Mouse (Mus musculus): ENCODE measurements around the gene Amfr. TPM values are rescaled to one million over a fixed set of nuclear protein-coding genes. Genes with fewer than 3 reads are reported as not detected.
"Not testable (repeated sequence)": the region's sequence is repeated elsewhere in the genome, so short reads cannot be mapped to it uniquely, and the experiment has no call there.

The Amfr gene
- 75.4 and 77.5 TPM in 2 replicates for polyA plus RNA-seq (2016; fragmentation: Nextera tagmentation; extraction: Ambion mirVana)

DNA sequence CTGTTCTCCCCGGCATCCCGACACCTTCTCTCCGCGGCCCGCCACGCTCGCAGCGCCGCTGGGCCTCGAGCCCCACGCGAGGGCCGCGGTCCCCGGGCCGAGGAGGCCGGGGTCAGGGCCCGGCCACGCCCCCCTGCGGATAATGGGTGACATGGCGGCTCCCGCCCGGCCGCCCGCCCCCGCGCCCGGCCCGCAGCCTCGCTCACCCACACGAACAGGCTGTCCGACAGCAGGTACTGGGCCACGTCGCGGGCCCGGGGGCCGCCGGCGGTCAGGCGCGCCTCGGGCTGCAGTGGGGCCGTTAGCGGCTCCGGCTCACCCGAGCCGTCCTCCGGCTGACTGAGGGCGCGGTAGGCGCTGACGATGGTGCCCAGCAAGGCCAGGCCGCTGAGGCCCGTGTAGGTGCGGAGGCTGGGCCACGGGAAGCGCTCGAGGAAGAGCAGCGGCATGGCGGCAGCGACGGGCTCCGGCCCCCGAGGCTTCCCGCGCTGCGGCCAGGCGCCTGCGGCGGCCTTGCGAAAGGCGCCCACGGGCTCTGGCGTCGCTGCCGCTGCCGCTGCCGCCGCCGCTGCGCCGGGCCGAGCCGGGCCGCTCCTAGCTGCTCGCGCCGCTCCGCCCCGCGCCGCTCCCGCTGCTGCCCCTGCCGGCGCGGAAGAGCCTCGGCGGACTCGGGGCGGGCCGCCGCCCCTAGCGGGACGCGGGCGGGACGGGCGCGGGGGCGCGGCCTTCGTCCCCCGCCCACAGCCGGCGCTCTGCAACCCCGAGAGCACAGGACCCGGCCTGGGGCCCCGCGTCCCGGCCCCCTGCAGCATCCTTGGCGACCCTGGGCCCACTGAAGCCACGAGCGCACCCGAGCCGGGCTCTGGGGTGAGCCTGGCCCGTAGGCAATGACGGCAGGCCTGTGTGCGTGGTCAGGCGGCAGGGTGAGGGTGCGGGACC lies at the start of gene Amfr:
Gene Amfr, minus strand, starts transcription at position 830 of the 939 bp plus-strand sequence.
- peak within 1 kb of the TSS; percentile 96 for H3K27ac ChIP-seq (replicated peaks)
- under 1% methylated on average over 84 of the region's 130 CpGs for WGBS
- peak; percentile 90 for ATAC-seq (ENCODE audit: low FRiP score, low read depth)
- peak within 1 kb of the TSS; percentile 95 for H3K4me3 ChIP-seq
- peaks cover 32% of the 10 kb centered on the region for H3K4me1 ChIP-seq
- 0 out of 2 replicates have a peak, but pooled peaks cover 5% of the 10 kb centered on the region for H3K36me3 ChIP-seq
- no peaks in the 10 kb centered on the region for H3K9me3 ChIP-seq
- peak within 1 kb of the TSS; percentile 77 for H3K4me2 ChIP-seq (replicated peaks)
- no peaks in the 10 kb centered on the region for H3K27me3 ChIP-seq
- H3K9ac ChIP-seq (replicated peaks), result peak within 1 kb of the TSS; percentile 99

DNA sequence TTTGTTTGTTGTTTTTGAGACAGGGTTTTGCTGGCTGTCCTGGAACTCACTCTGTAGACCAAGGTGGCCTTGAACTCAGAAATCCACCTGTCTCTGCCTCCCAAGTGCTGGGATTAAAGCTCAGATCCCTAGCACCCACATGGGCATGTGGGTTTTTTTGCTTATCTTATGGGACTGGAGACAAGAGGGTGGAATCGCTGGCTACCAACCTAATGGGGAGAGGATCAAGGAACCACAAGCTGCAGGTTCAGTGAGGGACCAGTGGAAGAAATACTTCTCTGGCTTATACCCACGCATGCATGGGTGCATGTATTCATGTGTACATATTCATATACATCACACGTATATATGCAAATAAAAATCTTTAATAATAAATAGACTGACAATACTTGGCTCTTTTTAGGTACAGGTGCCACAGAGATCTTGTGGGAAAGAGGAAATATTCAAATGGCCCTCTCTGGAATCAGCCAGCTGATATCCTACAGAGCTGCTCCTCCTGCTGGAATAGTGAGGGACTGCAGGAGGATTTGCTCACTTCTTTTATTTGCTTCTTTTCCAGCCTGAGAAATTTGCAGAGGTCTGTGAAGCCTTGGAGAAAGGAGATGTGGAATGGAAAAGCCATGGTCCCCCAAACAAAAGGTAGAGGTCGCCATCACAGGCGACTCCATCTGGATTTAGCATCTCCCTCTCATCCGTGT lies 44.7 kb upstream of the Amfr start:
- 59% methylated on average over 6 of the region's 6 CpGs for WGBS

DNA sequence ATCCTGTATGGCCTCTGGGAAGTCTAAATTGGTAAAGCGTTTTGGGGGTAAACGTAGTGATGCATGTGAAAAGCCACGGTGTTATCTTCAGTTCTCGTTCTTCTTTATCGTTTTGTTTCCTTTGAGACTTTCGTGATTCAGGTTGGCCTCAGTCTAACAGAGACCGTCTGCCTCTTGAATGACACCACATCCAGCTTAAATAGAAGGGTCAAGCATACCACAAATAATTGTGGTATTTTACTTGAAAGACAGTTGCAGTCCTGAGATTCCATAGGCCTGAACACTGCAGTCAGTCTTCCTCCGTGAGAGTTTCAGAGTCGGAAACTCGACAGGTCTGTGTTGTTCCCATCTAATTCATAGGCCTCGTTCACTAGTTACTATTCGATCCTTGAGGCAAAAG lies 40.1 kb upstream of the Amfr start:
- ATAC-seq (ENCODE audit: low FRiP score, low read depth), result no peak
- Histone ChIP-seq H3K4me3 (no peak overlapping the region), H3K9ac (replicated peaks) (no peak overlapping the region), H3K9me3 (no peaks in the 10 kb centered on the region), H3K27ac (replicated peaks) (no peak overlapping the region), H3K36me3 (peaks cover 30% of the 10 kb centered on the region), H3K4me2 (replicated peaks) (no peak overlapping the region), H3K27me3 (no peaks in the 10 kb centered on the region), H3K4me1 (no peaks in the 10 kb centered on the region)
- 92% methylated on average over 12 of the region's 12 CpGs for WGBS

More for the DNA sequence above, 44.7 kb upstream of the Amfr start:
- Histone ChIP-seq H3K27me3 (no peaks in the 10 kb centered on the region), H3K36me3 (peaks cover 52% of the 10 kb centered on the region), H3K9ac (replicated peaks) (no peak overlapping the region), H3K27ac (replicated peaks) (no peak overlapping the region), H3K4me1 (no peaks in the 10 kb centered on the region), H3K9me3 (peaks cover 4% of the 10 kb centered on the region; the same call in 1 of the 2 replicates), H3K4me2 (replicated peaks) (no peak overlapping the region), H3K4me3 (no peak overlapping the region)
- ATAC-seq (ENCODE audit: low FRiP score, low read depth), result no peak

DNA sequence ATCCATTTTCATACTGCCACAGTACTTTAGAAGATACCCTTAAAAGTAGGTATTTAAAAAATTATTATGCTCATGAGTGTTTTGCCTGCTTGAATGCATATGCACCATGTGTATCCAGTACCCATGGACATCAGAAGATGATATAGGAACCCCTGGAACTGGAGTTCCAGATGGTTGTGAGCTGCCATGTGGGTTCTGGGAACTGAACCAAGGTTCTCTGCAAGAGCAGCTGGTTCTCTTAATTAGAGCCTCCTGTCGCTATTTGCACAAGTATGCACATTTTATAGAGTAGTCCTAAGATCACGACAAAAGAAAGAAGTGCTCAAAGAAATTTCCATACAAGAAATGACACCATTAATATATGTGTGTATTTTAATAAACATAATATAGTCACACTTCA lies 35.2 kb upstream of the Amfr start:
- Histone ChIP-seq H3K36me3 (peaks cover 12% of the 10 kb centered on the region), H3K4me3 (no peak overlapping the region), H3K9ac (replicated peaks) (no peak overlapping the region), H3K9me3 (no peaks in the 10 kb centered on the region), H3K27me3 (no peaks in the 10 kb centered on the region), H3K4me2 (replicated peaks) (no peak overlapping the region), H3K4me1 (no peaks in the 10 kb centered on the region), H3K27ac (replicated peaks) (no peak overlapping the region)
- WGBS, result 92% methylated on average over 2 of the region's 2 CpGs
- no peak for ATAC-seq (ENCODE audit: low FRiP score, low read depth)

DNA sequence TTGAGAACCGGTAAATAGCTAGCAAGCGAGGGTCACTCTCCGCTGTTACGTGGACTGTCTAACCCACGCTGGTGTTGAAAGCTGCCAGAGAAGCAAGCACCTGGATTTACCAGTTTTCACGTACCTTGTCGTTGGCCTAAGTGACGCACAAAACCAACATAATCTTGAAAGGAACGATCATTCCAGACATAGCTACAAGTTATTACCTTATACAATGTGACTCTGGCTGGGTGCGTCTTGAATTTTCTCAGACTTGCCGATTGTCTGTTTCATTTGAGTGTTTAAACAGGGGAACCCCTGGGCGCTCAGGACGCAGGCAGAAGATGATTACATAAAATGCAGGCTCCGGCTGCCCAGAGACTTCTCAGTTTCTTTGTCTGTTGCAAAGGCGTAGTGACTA lies 25.2 kb upstream of the Amfr start:
- H3K4me2 ChIP-seq (replicated peaks), result peak overlapping the region; percentile 75
- H3K27ac ChIP-seq (replicated peaks), result no peak overlapping the region
- no peaks in the 10 kb centered on the region for H3K27me3 ChIP-seq
- H3K4me1 ChIP-seq, result peaks cover 33% of the 10 kb centered on the region
- no peaks in the 10 kb centered on the region for H3K9me3 ChIP-seq
- H3K4me3 ChIP-seq, result peak overlapping the region; percentile 72
- ATAC-seq (ENCODE audit: low FRiP score, low read depth), result no peak
- WGBS, result 12% methylated on average over 15 of the region's 15 CpGs
- H3K9ac ChIP-seq (replicated peaks), result peak overlapping the region; percentile 68
- H3K36me3 ChIP-seq, result no peaks in the 10 kb centered on the region

DNA sequence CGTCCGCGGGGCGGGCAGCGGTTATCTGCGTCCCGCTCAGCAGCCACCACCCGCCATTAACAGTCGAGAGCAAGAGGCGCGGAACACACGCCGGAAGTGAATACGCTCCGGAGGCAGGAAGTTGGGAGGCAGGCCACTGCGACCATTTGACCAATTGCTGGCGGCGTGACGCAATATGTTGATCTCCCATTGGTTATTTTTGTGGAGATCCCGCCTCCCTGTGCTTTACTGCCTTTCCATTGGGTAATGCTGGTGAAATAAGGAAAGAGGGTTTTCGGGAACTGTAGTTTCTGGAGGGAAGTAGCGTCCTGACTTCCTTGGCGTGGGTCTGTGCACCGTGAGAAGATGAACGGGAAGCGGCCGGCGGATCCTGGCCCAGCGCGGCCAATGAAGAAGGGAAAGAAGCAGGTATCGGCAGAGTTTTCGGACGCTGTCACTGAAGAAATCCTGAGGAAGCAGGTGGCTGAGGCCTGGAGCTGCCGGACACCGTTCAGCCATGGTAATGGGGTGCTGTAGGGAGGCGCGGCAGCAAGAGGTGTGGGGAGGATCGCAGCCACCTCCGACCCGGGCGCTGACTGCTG lies 24.4 kb upstream of the Amfr start, which contains the start of the genes Nudt21 and Ogfod1:
Gene Nudt21, minus strand, starts transcription at position 88 of the 581 bp plus-strand sequence.
Gene Ogfod1, plus strand, starts transcription at position 255 of the 581 bp plus-strand sequence.
- H3K9me3 ChIP-seq, result no peaks in the 10 kb centered on the region
- under 1% methylated on average over 41 of the region's 41 CpGs for WGBS
- peak within 1 kb of the TSS; percentile 63 for H3K27ac ChIP-seq (replicated peaks)
- peaks cover 36% of the 10 kb centered on the region for H3K4me1 ChIP-seq
- no peaks in the 10 kb centered on the region for H3K36me3 ChIP-seq
- peak within 1 kb of the TSS; percentile 85 for H3K4me2 ChIP-seq (replicated peaks)
- H3K27me3 ChIP-seq, result no peaks in the 10 kb centered on the region
- peak within 1 kb of the TSS; percentile 72 for H3K4me3 ChIP-seq
- ATAC-seq (ENCODE audit: low FRiP score, low read depth), result peak; percentile 99
- H3K9ac ChIP-seq (replicated peaks), result peak within 1 kb of the TSS; percentile 68

DNA sequence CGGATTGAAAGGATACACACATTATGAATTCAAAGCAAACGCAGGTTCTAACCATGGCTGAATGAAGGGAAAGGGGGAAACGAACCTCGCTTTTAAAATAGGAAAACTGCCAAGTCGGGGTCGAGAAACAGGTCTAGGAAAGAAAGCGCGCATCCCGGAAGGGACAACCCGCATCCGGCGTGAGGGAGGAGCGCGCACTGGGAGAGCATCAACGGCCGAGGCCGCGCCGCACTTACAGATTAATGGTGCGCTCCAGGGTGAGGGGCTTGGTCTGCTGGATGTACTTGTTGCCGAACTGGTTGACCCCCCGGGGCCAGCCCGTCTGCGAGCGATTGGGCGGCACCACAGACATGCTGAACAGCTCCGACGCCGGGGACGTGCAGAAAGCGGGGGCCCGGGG lies 23.9 kb upstream of the Amfr start:
- not testable (repeated sequence) for H3K27me3 ChIP-seq, H3K36me3 ChIP-seq, H3K9me3 ChIP-seq
- peak; percentile 90 for ATAC-seq (ENCODE audit: low FRiP score, low read depth)
- Histone ChIP-seq H3K27ac (replicated peaks) (peak overlapping the region; percentile 63), H3K4me1 (peaks cover 36% of the 10 kb centered on the region), H3K4me2 (replicated peaks) (peak overlapping the region; percentile 85), H3K9ac (replicated peaks) (peak overlapping the region; percentile 68), H3K4me3 (peak overlapping the region; percentile 72)
- 1% methylated on average over 24 of the region's 32 CpGs for WGBS

DNA sequence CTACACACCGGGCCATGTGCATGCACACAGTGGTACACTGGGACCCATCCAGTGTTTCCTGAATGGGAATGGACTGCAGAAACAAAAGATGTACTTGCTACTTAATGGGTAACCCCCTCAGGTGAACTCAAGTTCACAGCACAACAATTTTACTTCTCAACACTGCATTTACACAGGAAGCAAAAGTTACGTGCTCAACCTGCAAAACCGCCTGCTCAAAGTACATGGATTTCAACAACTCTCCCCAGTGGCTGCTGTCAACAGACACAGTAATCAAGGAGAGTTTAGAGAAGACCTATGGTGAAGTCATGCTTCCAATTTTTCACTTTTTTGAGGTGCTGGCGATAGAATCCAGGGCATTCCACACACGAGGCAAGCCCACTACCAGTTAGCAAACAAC lies 22.6 kb upstream of the Amfr start:
- Histone ChIP-seq H3K4me1 (peaks cover 36% of the 10 kb centered on the region), H3K9ac (replicated peaks) (peak overlapping the region; percentile 43; the same call in 1 of the 2 replicates), H3K36me3 (peaks cover 9% of the 10 kb centered on the region), H3K27ac (replicated peaks) (no peak overlapping the region), H3K4me3 (peak overlapping the region; percentile 72), H3K27me3 (no peaks in the 10 kb centered on the region), H3K9me3 (no peaks in the 10 kb centered on the region), H3K4me2 (replicated peaks) (peak overlapping the region; percentile 85)
- WGBS, result 73% methylated on average over 5 of the region's 5 CpGs
- ATAC-seq (ENCODE audit: low FRiP score, low read depth), result no peak

DNA sequence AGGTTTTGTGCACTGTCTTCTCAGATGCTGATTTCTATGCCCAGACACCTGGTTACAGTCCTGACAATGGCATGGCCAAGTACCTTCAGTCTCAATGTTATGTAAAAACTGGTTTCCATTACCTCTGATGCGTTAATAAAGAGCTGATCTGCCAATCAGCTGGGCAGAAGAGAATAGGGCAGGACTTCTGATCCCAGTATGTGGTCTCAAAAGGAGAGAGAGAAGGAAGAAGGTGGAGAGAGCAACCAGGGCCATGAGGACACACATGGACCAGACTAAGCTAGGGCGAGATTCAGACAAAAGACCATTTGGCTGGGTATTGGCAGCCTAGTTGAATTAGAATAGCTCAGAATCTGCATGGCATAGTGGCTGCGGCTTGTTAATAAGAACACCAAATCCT lies 21.0 kb upstream of the Amfr start:
- ATAC-seq (ENCODE audit: low FRiP score, low read depth), result no peak
- H3K4me3 ChIP-seq, result no peak overlapping the region
- peak overlapping the region; percentile 20; the same call in 1 of the 2 replicates for H3K9ac ChIP-seq (replicated peaks)
- H3K36me3 ChIP-seq, result peaks cover 25% of the 10 kb centered on the region
- peaks cover 36% of the 10 kb centered on the region for H3K4me1 ChIP-seq
- H3K27me3 ChIP-seq, result no peaks in the 10 kb centered on the region
- WGBS, result 33% methylated on average over 3 of the region's 3 CpGs
- 0 out of 2 replicates have a peak overlapping the region, but pooled peaks have one; percentile 85 for H3K4me2 ChIP-seq (replicated peaks)
- no peaks in the 10 kb centered on the region for H3K9me3 ChIP-seq
- 0 out of 2 replicates have a peak overlapping the region, but pooled peaks have one; percentile 4 for H3K27ac ChIP-seq (replicated peaks)

DNA sequence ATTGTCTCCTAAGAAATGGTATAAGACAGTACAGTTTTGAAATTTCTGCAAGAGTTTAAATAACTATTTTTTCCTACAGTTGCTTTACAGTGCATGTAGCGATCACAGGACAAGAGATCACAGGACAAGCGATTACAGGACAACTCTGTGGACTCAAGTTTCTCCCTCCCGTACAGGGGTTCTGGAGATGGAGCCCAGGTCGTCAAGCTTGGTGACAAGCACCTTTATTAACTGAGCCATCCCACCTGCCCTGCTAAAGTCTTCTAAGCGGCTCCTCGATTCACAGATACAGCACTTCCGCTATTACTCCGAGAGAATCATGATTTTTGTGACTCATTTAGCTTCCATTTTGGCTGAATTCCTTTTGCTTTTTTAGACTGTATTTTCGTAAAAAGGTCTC lies 17.1 kb upstream of the Amfr start:
- Histone ChIP-seq H3K4me2 (replicated peaks) (no peak overlapping the region), H3K36me3 (peaks cover 62% of the 10 kb centered on the region), H3K27me3 (no peaks in the 10 kb centered on the region), H3K4me3 (no peak overlapping the region), H3K4me1 (peaks cover 17% of the 10 kb centered on the region), H3K9me3 (no peaks in the 10 kb centered on the region), H3K27ac (replicated peaks) (no peak overlapping the region), H3K9ac (replicated peaks) (no peak overlapping the region)
- ATAC-seq (ENCODE audit: low FRiP score, low read depth), result no peak
- WGBS, result 95% methylated on average over 9 of the region's 9 CpGs

DNA sequence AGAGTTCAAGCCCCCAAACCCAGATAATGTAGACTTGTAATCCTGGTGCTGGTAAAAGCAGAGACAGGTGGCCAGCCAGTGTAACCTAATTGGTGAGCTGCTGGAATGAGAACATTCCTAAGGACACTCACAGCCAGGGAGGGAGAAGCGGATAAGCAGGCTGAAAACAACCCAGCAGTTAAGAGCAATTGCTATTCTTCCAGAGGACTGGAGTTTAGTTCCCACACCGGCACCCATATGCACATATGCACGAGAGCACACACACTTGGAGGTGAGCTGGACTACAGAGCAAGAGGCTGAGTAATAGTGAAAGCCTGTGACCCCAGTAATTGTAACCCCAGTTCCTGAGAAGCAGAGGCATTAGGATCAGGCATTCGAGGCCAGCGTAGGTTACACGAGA lies 11.3 kb upstream of the Amfr start:
- ATAC-seq (ENCODE audit: low FRiP score, low read depth), result no peak
- Histone ChIP-seq H3K9me3 (no peaks in the 10 kb centered on the region), H3K9ac (replicated peaks) (no peak overlapping the region), H3K36me3 (peaks cover 86% of the 10 kb centered on the region), H3K27me3 (no peaks in the 10 kb centered on the region), H3K4me3 (no peak overlapping the region), H3K4me2 (replicated peaks) (no peak overlapping the region), H3K27ac (replicated peaks) (no peak overlapping the region), H3K4me1 (no peaks in the 10 kb centered on the region)
- WGBS, result 95% methylated on average over 6 of the region's 6 CpGs
